Mouse (Mus musculus) MEL (cell line): ENCODE data around the gene Prnd.

ENCODE experiments used
- CTCF ChIP-seq, 3 experiments: IDR thresholded peaks in 2 of 3; conservative IDR thresholded peaks in 1 of 3; 2 replicates each; pipeline ENCODE4 v1.5.1; 2011 to 2012; ENCODE audit warnings: low read length in 3 of 3, low read depth in 2 of 3, mild to moderate bottlenecking in 2 of 3, improper control_type of control experiment in 1 of 3, inconsistent platforms in 1 of 3, mixed read lengths in 1 of 3, moderate library complexity in 1 of 3; ENCODE audit not compliant: control insufficient read depth in 1 of 3, insufficient read depth in 1 of 3, poor library complexity in 1 of 3, severe bottlenecking in 1 of 3
- GATA1 ChIP-seq: IDR thresholded peaks from 2 replicates; pipeline ENCODE4 v1.6.1; 2011; ENCODE audit warnings: low read depth, low read length, improper control_type of control experiment
- JUND ChIP-seq: IDR thresholded peaks from 2 replicates; pipeline ENCODE4 v1.6.1; 2011; ENCODE audit warnings: low read depth, mild to moderate bottlenecking, improper control_type of control experiment, low read length
- MAFK ChIP-seq: IDR thresholded peaks from 2 replicates; pipeline ENCODE4 v1.6.1; 2011; ENCODE audit warnings: low read depth, mild to moderate bottlenecking, low read length, improper control_type of control experiment, borderline replicate concordance
- MAX ChIP-seq: IDR thresholded peaks from 2 replicates; pipeline ENCODE4 v1.6.1; 2011; ENCODE audit warnings: low read length, improper control_type of control experiment
- MAZ ChIP-seq: IDR thresholded peaks from 2 replicates; pipeline ENCODE4 v1.6.1; 2012; ENCODE audit warnings: low read depth, mild to moderate bottlenecking, inconsistent platforms, low read length, improper control_type of control experiment
- MYC ChIP-seq: IDR thresholded peaks from 2 replicates; pipeline ENCODE4 v1.6.1; 2011; ENCODE audit warnings: low read depth, mild to moderate bottlenecking, low read length, improper control_type of control experiment, moderate library complexity
- POLR2A ChIP-seq, 2 experiments: IDR thresholded peaks; 2 replicates each; pipeline ENCODE4 v1.6.1; 2011 to 2012; ENCODE audit warnings: low read length in 2 of 2, mild to moderate bottlenecking in 2 of 2, control low read depth in 1 of 2, improper control_type of control experiment in 1 of 2, low read depth in 1 of 2, moderate library complexity in 1 of 2; ENCODE audit not compliant: control insufficient read depth in 1 of 2, insufficient read depth in 1 of 2, poor library complexity in 1 of 2
- POLR2AphosphoS5 ChIP-seq: IDR thresholded peaks from 2 replicates; pipeline ENCODE4 v1.6.1; 2012; ENCODE audit warnings: low read depth, borderline replicate concordance, mild to moderate bottlenecking, inconsistent platforms, low read length, moderate library complexity, mixed read lengths
- SMC3 ChIP-seq: IDR thresholded peaks from 2 replicates; pipeline ENCODE4 v1.6.1; 2011; ENCODE audit warnings: low read depth, low read length, improper control_type of control experiment
- TCF12 ChIP-seq: IDR thresholded peaks from 2 replicates; pipeline ENCODE4 v1.6.1; 2014; ENCODE audit warnings: low read depth, mild to moderate bottlenecking, inconsistent platforms, low read length, improper control_type of control experiment, moderate library complexity

DNA sequence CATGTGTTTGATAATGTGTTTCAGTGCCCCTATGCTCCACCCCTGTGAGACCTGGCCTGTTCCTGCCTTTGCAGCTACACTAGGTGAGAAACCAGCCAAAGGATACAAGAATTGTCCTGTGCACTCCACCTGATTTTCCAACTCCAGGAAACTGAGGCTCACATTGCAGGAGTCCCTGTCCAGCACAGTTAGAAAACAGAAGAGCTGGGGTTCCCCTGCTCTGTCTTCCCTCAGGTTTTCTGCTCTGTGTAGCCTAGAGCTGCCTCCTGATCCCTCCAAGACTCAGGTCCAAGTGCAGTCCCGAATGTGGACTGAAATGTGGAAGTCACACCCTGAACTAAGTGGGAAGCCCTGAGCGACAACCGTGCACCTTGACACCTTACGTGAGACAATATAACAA lies 3.0 kb downstream of the Prnd start:
- no peak for TF ChIP-seq TCF12
- TF ChIP-seq GATA1: no peak
- no peak for TF ChIP-seq JUND
- no peak for TF ChIP-seq POLR2AphosphoS5
- no peak for TF ChIP-seq MAFK
- TF ChIP-seq SMC3: no peak
- no peak for TF ChIP-seq MYC
- TF ChIP-seq CTCF (IDR thresholded peaks at IDR 0.05 in 2 of 3, conservative IDR thresholded peaks at IDR 0.05 in 1 of 3; ENCODE audit: control insufficient read depth in 1 of 3, insufficient read depth in 1 of 3, low read depth in 2 of 3, low read length in 3 of 3, poor library complexity in 1 of 3, severe bottlenecking in 1 of 3): no peak
- no peak for TF ChIP-seq MAZ
- TF ChIP-seq POLR2A (IDR thresholded peaks at IDR 0.05; ENCODE audit: control insufficient read depth in 1 of 2, insufficient read depth in 1 of 2, low read depth in 1 of 2, low read length in 2 of 2, poor library complexity in 1 of 2): no peak
- no peak for TF ChIP-seq MAX
